Mouse (Mus musculus) layer of hippocampus, adult 11-12 months (tissue): ENCODE results near the gene Fbxl7.
"Not testable (repeated sequence)": the region's sequence is repeated elsewhere in the genome, so short reads cannot be mapped to it uniquely, and the experiment has no call there.

Experiments used
- DNase-seq: peaks from one replicate; pipeline ENCODE4 v3.0.0; 2022; ENCODE audit warnings: low spot score

Fbxl7 gene

DNA sequence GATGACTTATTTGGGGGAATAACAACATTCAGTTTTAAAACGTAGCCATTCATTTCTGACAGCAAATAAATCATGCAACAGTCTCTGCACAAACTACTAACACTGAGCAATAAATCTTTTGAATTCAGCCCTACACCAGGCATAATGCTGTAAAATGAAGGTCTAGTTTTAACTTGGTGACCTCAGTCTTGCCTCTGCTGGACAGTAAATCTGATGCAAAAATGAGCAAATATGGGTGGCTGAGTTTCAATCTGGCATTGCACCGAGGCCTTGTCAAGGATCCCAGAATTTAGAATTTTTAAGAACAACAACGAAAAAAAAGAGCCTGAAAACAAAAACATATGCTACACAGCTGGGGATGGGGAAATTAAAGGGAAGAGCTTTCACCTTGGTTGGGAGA is 85.8 kb downstream of the Fbxl7 start:
- DNase-seq: no peak

DNA sequence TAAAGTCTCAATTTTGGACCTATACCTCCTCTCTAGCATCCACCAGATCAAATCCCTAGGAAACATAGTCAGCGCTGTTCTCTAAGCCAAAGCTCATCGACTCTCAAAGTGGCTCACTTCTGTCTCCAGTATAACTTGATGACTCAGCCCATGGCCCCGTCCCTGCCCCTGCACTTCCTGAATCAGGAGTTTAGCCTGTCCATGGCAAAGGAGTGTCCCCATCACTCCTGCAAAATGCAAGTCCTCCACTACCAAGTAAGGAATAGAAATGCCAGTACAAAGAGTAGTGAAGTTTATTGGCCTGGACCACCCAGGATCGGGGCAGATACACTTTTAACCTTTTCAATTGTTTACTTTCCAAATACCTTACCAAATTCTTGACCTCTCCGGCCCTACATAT is 91.3 kb downstream of the Fbxl7 start:
- no peak for DNase-seq

DNA sequence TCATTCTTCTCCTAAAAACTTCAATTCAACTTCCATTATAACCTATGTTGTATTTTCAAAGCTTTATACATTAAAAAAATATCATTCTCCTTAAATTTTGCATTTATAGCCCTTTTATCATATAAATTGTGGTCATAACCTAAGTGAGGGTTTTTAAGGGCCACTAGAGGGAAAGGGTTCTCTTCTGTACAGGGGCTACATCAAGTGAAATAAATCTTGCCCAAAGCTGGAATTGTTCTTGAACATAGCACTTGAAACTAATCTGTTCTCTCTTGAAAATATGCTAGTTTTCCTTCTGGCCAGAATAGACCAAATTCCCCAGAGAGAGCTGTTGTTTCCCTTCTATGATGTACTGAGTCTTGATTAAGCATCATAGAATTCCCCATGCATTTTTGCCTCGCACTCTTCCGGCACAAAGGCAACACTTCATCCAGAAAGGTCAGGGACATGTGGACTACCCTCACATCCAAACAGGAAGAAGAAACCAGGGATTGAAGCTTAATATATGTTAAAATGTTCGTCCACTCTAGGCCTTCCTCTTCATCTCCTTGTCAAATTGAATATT is 95.8 kb downstream of the Fbxl7 start:
- DNase-seq: no peak

DNA sequence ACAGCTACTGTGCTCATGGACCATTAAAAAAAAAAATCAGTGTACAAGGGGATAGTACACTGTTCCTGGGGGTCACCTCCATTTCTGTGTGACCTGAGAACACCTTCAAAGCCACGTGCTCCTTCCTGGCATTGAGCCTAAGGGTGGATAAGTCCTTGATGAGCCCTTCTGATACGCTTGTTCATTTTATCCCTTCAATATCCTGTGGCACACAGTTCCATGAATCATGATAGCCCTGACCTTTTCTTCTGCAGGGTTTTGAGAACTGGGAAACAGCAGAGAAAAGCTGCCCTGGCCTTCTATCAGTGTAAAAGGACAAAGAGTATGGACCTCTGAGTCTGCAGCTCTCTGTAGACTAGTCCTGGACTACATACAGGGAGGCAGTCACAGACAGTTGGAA is 99.4 kb downstream of the Fbxl7 start:
- DNase-seq: no peak

DNA sequence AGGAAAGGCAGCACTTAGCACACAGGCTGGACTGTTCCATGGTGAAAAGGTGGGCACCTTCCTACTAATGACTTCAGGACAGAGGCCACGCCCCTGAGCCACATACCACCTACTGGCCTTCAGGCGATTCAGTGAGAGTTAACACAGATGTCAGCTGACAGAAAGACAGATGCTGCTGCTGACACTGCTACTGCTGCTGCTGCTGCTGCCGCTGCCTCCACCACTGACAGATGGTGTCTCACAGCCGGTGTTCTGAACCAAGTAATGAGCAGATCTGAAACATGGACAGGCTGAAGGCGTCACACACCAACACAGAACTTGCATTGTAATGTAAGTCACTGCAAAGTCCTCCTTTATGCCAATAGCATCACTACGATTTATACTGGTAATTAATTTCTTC is 99.9 kb downstream of the Fbxl7 start:
- peak; percentile 51 for DNase-seq

DNA sequence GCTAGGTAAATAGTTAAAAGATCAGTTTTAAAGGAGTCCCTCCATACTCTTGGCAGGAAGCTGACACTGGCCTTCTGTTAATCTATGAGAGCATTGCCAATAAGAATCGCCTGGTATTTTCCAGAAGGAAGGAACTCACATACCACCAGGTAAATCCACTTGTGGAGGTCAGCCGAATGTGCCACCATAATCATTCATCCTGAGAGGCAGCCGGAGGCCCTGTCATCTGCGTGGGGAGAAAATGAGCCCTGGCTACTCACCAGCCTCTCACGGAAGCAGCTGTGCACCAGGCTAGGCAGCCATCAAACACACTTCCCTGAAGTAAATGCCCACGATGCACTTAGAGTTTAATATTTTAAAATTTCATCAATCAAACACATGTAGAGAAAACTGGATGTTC is 108.2 kb downstream of the Fbxl7 start:
- DNase-seq: no peak

DNA sequence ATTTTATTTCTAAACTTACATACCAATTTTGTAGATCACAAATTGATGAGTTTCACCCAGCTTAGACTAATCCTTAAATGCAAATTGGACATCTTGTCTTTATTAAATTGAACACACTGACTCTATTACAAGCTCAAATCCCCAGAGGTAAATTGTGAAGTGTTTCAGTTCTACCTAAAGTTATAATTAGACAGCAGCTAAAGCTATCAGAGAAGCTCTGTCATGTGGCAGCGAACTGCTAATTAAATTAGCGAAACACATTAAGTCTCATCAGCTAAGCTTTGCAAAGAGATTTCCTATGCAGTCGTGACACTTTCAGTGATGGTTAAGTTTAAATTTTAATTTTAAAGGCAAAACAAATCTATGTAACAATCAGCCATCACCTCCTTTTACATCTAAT is 114.8 kb downstream of the Fbxl7 start:
- no peak for DNase-seq

DNA sequence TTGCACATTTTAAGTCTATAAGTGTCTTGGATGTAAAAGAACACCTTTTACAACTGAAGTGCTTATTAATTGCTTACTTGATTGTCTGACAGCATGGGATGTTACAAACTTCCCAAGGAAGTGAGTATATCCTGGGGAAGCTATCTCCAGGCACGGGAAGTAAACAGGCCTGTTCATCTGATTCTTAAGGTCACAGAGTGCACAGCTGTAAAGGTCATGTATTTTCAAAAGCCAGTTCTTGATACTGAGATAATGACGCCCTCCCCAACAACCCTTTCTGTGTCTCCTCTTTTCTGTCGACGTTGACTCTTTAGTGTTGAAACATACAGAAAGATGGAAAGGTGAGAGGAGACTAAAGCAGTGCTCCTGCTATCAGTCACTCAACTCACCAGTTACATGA is 116.3 kb downstream of the Fbxl7 start:
- no peak for DNase-seq

DNA sequence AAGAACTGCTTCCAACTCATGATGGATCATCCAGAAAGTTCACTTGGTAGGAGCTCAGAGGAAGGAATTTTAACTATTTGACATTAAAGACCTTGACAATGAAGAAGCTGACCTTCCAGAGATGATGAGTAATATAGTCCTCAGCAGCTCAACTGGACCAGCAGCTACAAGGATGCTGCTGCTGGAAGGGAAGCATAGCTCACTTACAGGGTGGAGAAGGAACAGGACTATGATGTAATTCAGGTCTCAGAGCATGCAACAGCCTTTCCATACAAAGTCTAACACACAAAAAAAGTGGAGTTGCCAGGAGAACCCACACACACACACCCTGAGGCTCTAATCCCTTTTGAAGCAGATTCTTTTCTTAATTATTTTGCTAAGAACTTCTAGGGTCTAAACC is 119.7 kb downstream of the Fbxl7 start:
- no peak for DNase-seq

DNA sequence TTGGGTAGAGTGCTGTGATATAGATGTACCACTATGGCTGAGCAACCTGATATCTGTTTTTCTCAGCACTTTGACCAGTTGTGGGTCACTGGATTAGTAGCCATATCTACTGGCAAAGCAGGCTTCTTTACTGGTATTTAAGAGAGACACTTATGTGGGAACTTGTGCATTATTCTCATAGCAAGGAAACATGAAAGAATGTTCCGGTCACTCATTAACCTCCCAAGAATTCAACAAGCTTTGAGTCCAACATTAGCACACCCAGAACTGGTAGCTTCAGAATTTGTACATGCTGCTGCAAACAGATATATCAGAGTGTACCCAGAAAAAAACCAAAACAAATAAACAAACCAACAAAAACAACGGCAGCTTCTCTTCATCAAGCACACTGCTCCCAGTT is 120.5 kb downstream of the Fbxl7 start:
- no peak for DNase-seq

DNA sequence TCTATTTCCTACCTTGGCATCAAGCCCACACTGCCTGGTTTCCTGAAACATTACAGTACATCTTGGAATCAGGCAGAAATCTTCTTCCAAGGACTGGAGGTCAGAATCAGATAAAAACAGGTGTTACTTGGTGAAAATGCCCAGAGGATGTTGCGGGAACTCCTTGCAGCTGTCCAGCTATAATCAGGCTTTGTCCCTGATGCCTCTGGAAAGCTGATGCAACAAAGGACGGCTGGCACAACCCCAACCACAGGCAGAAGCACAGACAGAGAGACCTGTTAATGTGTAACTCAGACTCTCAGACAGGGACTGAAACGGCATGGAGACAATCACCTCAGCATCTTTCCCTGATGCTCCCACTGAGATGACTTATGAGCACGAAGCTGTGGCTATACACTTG is 133.7 kb downstream of the Fbxl7 start:
- no peak for DNase-seq

DNA sequence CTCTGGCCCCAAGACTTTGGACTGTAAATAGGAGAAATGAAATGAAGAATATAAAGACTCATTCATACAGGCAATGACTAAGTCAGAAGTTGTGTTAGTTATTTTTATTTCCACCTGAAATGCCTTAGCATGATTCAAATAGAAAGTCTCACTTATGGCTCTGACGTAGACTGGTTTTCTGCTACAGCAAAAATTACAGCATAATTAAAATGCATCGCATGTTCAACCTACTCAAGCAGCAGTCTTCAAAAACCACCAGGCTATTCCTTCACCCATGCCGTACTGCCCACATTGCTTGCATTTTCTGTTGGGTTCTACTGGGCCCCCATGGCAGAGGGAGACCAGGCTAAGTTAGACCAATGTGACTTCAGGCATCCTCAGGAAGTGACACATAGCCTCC is 146.9 kb downstream of the Fbxl7 start:
- DNase-seq: no peak

DNA sequence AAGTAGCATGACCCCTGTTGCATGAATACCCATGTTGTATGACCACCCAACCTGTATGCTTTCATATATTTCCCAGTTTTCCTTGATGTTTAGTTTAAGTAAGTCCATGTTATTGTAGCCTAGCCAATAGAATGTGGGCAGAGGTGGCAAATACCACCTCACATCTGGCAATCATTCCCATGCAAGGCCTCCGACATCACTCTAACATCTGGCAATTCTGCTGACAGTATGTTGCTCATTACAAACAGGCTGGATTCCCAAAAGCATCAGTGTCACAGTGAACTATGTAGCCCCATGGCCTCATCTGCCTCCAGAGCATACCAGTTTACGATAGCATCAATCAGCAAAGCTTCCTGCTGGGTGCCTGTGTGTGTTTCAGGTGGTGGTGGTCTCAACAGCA is 163.0 kb downstream of the Fbxl7 start:
- DNase-seq: no peak

DNA sequence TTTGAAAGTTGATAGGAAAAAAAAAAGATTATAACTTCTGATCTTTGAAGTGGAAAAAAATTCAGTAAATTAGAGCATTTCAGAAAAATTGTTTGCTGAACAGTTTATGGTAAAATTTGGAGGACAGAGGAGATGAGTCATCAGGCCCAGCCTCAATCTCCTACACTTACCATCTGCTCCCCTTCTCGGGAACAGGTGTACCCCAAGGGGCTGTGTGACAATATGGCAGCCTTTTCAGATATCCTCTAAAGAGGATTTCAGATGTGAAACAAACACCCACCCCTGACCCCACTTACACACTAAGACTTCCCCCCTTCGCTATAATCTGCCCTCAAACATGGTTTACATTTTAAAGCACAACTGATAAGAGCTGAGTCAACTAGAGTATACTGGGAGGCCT is 164.6 kb downstream of the Fbxl7 start:
- DNase-seq: peak; percentile 54

DNA sequence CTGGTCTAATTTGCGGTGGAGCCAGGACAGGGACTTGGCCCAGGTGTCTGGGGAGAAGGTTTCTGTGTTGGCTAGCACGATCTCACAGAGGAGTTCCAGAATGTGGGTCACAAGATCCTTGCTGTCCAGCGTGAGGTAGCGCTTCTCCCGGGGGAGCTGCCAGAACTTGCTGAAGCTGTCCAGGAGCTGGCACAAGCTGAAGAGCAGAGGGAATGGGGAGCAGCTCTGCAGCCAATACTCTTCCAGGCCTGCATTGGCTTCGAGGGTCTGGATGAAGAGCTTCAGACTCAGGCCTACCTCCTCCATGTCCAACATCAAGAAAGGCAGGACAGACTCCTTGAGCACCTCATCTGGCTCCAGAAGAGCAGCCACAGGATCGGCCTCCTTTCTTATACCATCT is 166.0 kb downstream of the Fbxl7 start:
- DNase-seq: not testable (repeated sequence)

DNA sequence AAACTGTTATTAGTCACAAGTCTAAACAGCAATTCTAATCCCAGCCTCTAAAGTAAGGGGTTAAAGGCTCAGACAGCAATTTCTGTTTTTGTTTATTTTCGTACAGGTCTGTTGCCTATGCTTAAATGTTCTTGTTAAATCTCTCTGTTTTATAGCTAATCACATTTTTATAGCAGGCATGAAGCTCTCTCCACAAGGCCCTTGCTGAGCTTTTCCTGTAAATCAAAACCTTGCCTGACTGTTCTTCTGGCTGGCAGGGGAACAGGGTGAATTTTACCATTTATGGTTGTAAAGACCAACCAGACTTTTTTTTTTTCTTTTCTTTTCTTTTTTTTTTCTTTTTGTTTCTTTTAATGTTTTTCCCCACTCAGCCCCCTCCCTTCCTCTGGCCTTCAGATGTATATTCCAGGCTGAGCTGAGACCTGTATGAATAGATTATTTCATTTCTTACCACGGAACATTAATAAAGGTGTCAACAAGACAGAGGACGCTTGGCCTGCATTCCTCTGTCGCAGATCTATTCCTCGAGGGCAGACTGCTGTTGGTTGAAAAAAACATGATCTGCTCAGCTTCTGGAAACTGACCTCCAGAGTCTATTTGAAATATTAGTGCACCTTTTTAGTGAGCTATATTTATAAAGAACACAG is 176.9 kb downstream of the Fbxl7 start:
- DNase-seq: no peak

DNA sequence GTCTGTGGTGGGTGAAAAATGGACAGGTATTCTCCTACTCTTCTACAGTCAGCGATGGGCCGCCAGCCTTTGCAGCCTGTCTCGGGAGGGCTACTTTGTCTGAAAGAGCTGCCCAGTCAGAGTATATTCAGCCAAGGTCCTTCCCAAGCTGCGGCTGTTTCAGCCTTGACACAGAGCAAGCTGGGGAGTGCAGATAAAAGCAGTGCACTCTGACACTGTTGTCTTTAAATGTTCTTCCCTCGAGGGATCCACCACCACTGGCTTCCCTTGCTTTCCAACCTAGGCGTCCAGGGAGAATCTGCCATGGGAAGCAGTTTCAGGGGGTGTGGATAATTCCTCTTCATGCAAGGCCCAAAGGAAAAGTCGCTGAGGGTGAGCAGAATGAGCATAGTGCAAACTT is 177.4 kb downstream of the Fbxl7 start:
- DNase-seq: no peak

DNA sequence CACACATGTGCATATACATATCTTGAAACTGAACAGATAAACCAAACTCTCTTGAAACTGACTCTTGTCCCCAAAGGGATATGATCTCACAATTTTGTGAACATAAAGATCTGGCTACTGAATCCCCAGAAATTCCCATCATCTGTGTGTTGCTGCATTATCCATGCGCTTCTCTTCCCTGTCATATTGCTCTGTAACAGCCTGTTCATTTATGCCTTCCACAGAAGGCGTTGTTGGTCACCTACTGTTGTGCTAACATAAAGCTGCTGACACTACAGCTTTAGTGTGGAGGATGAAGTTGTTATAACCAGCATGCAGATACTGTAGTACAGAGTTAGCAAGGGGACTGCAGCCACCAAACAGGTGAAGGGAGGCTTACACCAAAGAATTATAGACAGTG is 179.2 kb downstream of the Fbxl7 start:
- no peak for DNase-seq

DNA sequence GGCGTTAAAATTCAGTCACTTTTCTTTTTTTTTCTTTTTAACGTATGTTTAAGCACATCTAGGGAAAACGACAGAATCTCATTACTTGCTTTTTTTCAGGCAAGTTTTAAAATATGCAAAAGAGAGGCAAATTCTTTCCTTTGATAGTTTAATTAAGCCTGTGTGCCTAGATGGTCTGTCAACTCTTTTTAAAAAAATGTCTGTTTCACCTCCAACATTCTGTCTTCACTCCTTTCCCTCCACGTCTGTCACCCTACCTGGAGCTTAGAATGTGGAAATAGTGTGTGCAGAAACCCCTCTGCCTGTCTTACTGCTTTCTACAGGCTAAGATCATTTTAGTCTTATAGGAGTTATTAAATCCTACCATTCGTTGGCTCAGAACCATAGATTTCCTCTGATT is 179.7 kb downstream of the Fbxl7 start:
- DNase-seq: no peak

DNA sequence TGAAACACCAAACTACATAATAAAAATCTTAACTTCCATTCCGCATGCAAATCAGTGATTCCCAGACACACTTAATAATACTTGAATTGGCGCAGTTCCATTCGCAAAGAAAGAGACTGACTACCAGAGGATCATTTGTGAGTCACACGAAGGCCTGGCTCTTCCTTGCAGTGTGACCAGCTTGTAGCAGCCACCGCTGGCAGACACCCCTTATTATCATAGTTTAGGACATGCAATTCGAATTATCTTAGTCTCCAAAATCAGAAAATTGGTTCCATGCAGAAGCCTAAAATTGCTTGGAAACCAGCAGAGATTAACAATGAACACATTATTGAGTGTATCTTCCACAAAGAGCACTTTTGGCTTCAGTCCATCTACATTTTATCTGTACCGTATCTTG is 183.1 kb downstream of the Fbxl7 start:
- no peak for DNase-seq

DNA sequence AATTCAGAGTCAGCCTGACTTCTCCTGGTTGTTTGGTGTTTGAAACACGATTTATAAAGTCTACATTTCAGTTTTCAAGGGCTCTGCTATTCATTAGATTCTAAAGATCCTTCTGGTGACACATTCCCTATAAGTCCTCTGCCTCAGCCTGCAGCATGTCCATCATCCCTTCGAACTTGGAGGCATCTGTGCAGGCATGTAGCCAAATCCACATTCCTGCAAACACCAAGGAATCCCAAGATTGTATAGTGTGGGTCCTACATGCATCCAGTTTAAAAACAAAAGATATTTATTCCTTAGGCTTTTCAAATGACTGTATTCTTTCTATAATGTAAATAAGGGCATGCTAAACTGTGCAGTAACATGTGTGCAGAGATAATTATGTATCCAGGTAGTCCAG is 190.4 kb downstream of the Fbxl7 start:
- no peak for DNase-seq

DNA sequence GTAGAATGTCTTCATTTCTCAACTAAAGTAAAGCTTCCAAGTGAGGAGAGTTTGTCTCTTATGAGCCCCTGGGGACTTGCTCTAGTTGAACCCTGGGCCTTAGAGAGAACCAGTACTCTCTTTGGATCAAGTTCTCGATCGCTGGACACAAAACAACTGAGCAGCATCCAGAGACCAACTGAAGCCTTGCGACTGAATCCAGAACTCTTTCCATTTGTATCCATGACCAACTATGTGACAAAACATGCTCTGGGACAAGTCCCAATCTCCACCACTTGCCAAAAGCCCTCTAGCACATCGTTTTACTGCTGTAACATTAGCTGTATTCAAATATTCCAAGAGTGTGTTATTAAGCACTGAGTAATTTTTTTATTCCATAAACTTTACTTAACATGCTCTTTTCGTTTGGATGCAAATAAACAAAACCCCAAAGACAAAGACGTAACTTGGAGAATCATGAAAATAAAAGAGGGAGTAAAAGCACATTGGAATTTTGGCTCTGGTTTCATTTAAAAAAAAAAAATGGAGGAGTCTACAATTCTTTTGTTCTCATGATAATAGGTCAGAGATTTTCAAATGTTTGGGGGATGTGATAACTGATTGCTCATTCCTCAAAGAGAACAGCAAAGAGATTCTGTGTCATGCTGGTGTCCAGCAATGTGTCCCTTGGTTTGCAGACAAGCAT is 192.1 kb downstream of the Fbxl7 start:
- no peak for DNase-seq

DNA sequence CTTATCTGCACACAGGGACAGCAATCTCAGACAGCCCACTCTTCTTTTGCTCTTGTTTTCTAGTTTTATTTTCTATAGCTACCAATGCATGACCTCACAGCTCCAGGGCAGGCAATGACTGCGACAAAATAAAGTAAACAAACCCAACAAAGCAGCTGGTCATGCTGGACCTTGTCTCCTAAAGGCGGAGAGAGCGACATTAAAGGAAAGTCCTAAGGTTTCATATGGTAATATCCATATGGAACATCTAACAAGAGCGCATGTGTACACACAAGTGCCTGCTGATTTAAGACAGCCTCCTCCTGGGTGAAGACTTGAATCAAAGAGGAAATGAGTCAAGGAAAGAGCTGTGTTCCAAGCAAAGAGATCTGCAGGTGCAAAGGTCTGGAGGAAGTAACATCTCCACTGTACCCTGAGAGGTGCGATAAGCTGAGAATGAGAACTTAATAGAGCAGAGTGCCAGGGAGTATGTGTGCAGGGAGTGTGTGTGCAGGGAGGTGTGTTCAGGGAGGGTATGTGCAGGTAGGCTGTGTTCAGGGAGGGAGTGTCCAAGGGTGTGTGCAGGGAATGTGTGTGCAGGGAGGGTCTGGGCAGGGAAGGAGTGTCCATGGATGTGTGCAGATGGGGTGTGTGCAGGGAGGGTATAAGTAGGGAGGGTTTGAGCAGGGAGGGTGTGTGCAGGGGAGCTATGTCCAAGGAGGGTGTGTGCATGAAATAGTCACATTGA is 193.3 kb downstream of the Fbxl7 start:
- no peak for DNase-seq
